Mouse (Mus musculus): Measurements from ENCODE around the gene Sec16a.

GRCm38 (mm10) chr2:26460837-26461236, 15.8 kb upstream of the Sec16a start:
- no peak for TF ChIP-seq POLR2A (IDR thresholded peaks at IDR 0.05; ENCODE audit: insufficient read depth, low read length)
- TF ChIP-seq CTCF (IDR thresholded peaks at IDR 0.05; ENCODE audit: low read depth, low read length) = no peak
- peak; percentile 94 for TF ChIP-seq EP300 (IDR thresholded peaks at IDR 0.05; ENCODE audit: insufficient read depth, low read depth, low read length)
